8 mouse cellular contexts compared by ENCODE assay signal in genomic region chr11:54155864-54156263, GRCm38 (mm10). TPM values are rescaled to one million over a fixed set of nuclear protein-coding genes. Genes with fewer than 3 reads are reported as not detected.
A peak's percentile ranks its signal among the peaks of the same experiment; 100 is the strongest.
DNase-seq lines count a peak whose midpoint lies in the region; ATAC-seq and TF ChIP-seq lines count a peak whose summit lies in the region.

No protein-coding gene starts in this region.

- intact Hi-C loops in heart, postnatal 10 days (cut with DNase I): no loop called here
- intact Hi-C loops in left cerebral cortex, adult 2 months (cut with DNase I): loop anchor here (10.0 kb wide), 1 partner anchor 239 kb away; no protein-coding TSS in a partner anchor

- no peak overlapping the region for H3K4me2 ChIP-seq in kidney, embryonic 15.5 days

- no peak for TF ChIP-seq CTCF in left cerebral cortex, adult 2 months (IDR thresholded peaks at IDR 0.05)

- H3K27ac ChIP-seq in kidney, embryonic 15.5 days: no peak overlapping the region
- no peak overlapping the region for H3K27ac ChIP-seq in left cerebral cortex, adult 2 months

- no peak overlapping the region for H3K4me3 ChIP-seq in kidney, embryonic 15.5 days (replicated peaks)
- H3K4me3 ChIP-seq in left cerebral cortex, adult 2 months: no peak overlapping the region

- DNase-seq in kidney, adult 18-20 months: peak; percentile 21
- peak; percentile 57 for DNase-seq in adrenal gland, postnatal 10 days
- DNase-seq in heart, postnatal 10 days: peak; percentile 49 to 57
- DNase-seq in left cerebral cortex, adult 2 months (ENCODE audit: extremely low spot score in 1 of 2, low spot score in 2 of 2): peak; percentile 16 to 22

- ATAC-seq in kidney, embryonic 15.5 days (replicated peaks; ENCODE audit: low FRiP score): no peak
- peak; percentile 96 for ATAC-seq in monocyte, adult 5-6 weeks (replicated peaks; ENCODE audit: insufficient number of reproducible peaks, low FRiP score, low TSS enrichment, poor library complexity, severe bottlenecking)
- no peak for ATAC-seq in erythroid progenitor cell, adult 5-6 weeks (replicated peaks; ENCODE audit: low FRiP score, poor library complexity, severe bottlenecking)
- ATAC-seq in erythroblast, adult 5-6 weeks (replicated peaks; ENCODE audit: low FRiP score, poor library complexity, severe bottlenecking): no peak

- H3K9ac ChIP-seq in kidney, embryonic 15.5 days: no peak overlapping the region

- no peaks in the 10 kb centered on the region for H3K4me1 ChIP-seq in kidney, embryonic 15.5 days

- 80% methylated on average over 6 of the region's 6 CpGs for WGBS in kidney, embryonic 15.5 days

- H3K36me3 ChIP-seq in kidney, embryonic 15.5 days: no peaks in the 10 kb centered on the region

- no peaks in the 10 kb centered on the region for H3K27me3 ChIP-seq in kidney, embryonic 15.5 days

- no peaks in the 10 kb centered on the region for H3K9me3 ChIP-seq in kidney, embryonic 15.5 days (replicated peaks)

RNA-seq across cellular contexts. Expression of gene P4ha2, which starts 56.0 kb away (rescaled TPM):
- polyA plus RNA-seq in kidney, embryonic 15.5 days (2015; fragmentation: Nextera tagmentation; extraction: Ambion mirVana): 36.6 and 44.5 TPM in 2 replicates
- 10 to 100 TPM; 18.6 to 20.1 TPM for total RNA-seq in adrenal gland, postnatal 10 days (2021)
- total RNA-seq in heart, postnatal 10 days (2021): 10 to 100 TPM; 36.8 to 37.0 TPM
- 10 to 100 TPM; 21.8 to 32.0 TPM for total RNA-seq in left cerebral cortex, adult 2 months (2021)
- total RNA-seq in monocyte, adult 5-6 weeks (2017): not detected in 3 replicates
- total RNA-seq in erythroid progenitor cell, adult 5-6 weeks (2015; ENCODE audit: low replicate concordance): not detected in 2 replicates
- not detected in 2 replicates for total RNA-seq in erythroid progenitor cell, adult 5-6 weeks (2017; ENCODE audit: low replicate concordance)
- 0.84 TPM in 1 of 2 replicates, not detected in the other for total RNA-seq in erythroblast, adult 5-6 weeks (2015; ENCODE audit: low replicate concordance)
- total RNA-seq in erythroblast, adult 5-6 weeks (2017; ENCODE audit: low replicate concordance): 0.84 TPM in 1 of 2 replicates, not detected in the other

Comparison
In these comparisons a context has a peak if more than half of its experiments do, and no peak if none do; other contexts are left out.
1. RNA of gene P4ha2, which starts 56.0 kb away (total RNA-seq): 36.8 to 37.0 TPM in heart, postnatal 10 days, 21.8 to 32.0 TPM in left cerebral cortex, adult 2 months and 18.6 to 20.1 TPM in adrenal gland, postnatal 10 days; not detected in erythroid progenitor cell, adult 5-6 weeks, not detected in monocyte, adult 5-6 weeks and 0.84 TPM in erythroblast, adult 5-6 weeks; every median in the first group is over 10 times any median in the second.
2. Peak in every context shown above with its lines, with median percentiles within 50 percentile points of each other: DNase-seq.